Comparison of ENCODE assay signal across 18 mouse cellular contexts in the genomic region with DNA sequence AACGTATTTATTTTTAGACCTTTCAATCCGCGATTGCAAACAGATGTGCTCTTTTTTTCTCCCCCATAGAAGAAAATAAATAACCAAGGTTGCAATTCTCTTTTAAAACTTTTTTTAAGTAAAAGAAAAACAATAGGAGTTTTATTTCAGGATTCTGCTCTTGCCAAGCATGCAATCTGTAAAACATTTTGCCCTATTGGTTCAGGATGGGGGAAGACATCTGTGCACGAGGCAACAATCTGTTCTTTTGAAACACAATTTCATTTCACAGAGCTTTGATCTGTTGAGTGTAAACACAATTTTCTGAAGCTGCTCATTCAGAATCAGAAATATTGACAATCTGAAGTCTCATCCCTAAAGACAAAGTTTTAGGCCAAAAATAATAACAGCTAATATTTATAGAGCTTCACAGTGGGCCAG.
DNase-seq lines count a peak whose midpoint lies in the region; ATAC-seq and TF ChIP-seq lines count a peak whose summit lies in the region.
"Had no signal": no experiment of that assay in that cellular context is flagged by ENCODE, and none has a peak within 500 bp of the region (broad histone marks: within the 10 kb centered on the region; RNA-seq: fewer than 3 reads in every experiment).

No protein-coding gene starts in this region.

- no peaks in the 10 kb centered on the region for H3K27me3 ChIP-seq in hindbrain, postnatal 0 days (ENCODE audit: insufficient read depth, low read length)
- no peaks in the 10 kb centered on the region for H3K27me3 ChIP-seq in hindbrain, embryonic 11.5 days (ENCODE audit: control insufficient read depth, insufficient read depth, low read length)
- no peaks in the 10 kb centered on the region for H3K27me3 ChIP-seq in embryonic facial prominence, embryonic 15.5 days
- no peaks in the 10 kb centered on the region for H3K27me3 ChIP-seq in intestine, embryonic 16.5 days (replicated peaks; ENCODE audit: control insufficient read depth, insufficient read depth, low read length)
- H3K27me3 ChIP-seq: heart, embryonic 15.5 days; limb, embryonic 13.5 days; neural tube, embryonic 12.5 days had no signal

- H3K9me3 ChIP-seq in hindbrain, postnatal 0 days (ENCODE audit: low read length) = no peaks in the 10 kb centered on the region
- H3K9me3 ChIP-seq in hindbrain, embryonic 11.5 days (ENCODE audit: control insufficient read depth, low read length) = no peaks in the 10 kb centered on the region
- H3K9me3 ChIP-seq in embryonic facial prominence, embryonic 15.5 days (replicated peaks) = no peaks in the 10 kb centered on the region
- no peaks in the 10 kb centered on the region for H3K9me3 ChIP-seq in intestine, embryonic 16.5 days (ENCODE audit: control insufficient read depth, low read length)
- H3K9me3 ChIP-seq: heart, embryonic 15.5 days; limb, embryonic 13.5 days; neural tube, embryonic 12.5 days had no signal

- no peak for ATAC-seq in hindbrain, postnatal 0 days
- ATAC-seq in hindbrain, embryonic 11.5 days (ENCODE audit: low FRiP score) = no peak
- no peak for ATAC-seq in embryonic facial prominence, embryonic 15.5 days (ENCODE audit: insufficient number of reproducible peaks, low FRiP score, low TSS enrichment, low read depth)
- no peak for ATAC-seq in intestine, embryonic 16.5 days
- ATAC-seq: CD4-positive, CD25-positive, alpha-beta regulatory T cell, adult 4 months; hindbrain, embryonic 16.5 days had no signal

- H3K4me3 ChIP-seq in hindbrain, postnatal 0 days (ENCODE audit: low read length) = no peak overlapping the region
- no peak overlapping the region for H3K4me3 ChIP-seq in hindbrain, embryonic 11.5 days (ENCODE audit: low read depth, low read length)
- no peak overlapping the region for H3K4me3 ChIP-seq in embryonic facial prominence, embryonic 15.5 days (replicated peaks)
- H3K4me3 ChIP-seq in intestine, embryonic 16.5 days (ENCODE audit: low read length) = no peak overlapping the region
- H3K4me3 ChIP-seq: heart, embryonic 15.5 days; limb, embryonic 13.5 days; neural tube, embryonic 12.5 days had no signal

- DNase-seq in hindbrain, postnatal 0 days (ENCODE audit: low spot score) = peak; percentile 6
- DNase-seq in hindbrain, embryonic 11.5 days (ENCODE audit: low spot score) = no peak
- peak; percentile 50 for DNase-seq in brain, embryonic 18.5 days (ENCODE audit: low read depth, low spot score)
- DNase-seq in layer of hippocampus, postnatal 14 days (ENCODE audit: low spot score in 2 of 2) = peak; percentile 21 to 82
- no peak for DNase-seq in right cerebral cortex, postnatal 4 days
- DNase-seq: adrenal gland, postnatal 25 days; cerebellum, adult 11-12 months; gastrocnemius, postnatal 36 days; kidney, adult 9 months; thymus, adult 18-20 months had no signal

- WGBS in hindbrain, postnatal 0 days = 54% methylated on average over 4 of the region's 4 CpGs
- 58% methylated on average over 4 of the region's 4 CpGs for WGBS in hindbrain, embryonic 11.5 days
- 27% methylated on average over 4 of the region's 4 CpGs for WGBS in embryonic facial prominence, embryonic 15.5 days
- 45% methylated on average over 4 of the region's 4 CpGs for WGBS in intestine, embryonic 16.5 days

- no peak overlapping the region for H3K9ac ChIP-seq in hindbrain, postnatal 0 days (replicated peaks; ENCODE audit: low read length)
- no peak overlapping the region for H3K9ac ChIP-seq in hindbrain, embryonic 11.5 days (ENCODE audit: low read depth, low read length)
- H3K9ac ChIP-seq in embryonic facial prominence, embryonic 15.5 days = no peak overlapping the region
- H3K9ac ChIP-seq in intestine, embryonic 16.5 days (ENCODE audit: low read depth, low read length) = no peak overlapping the region
- H3K9ac ChIP-seq: heart, embryonic 15.5 days; limb, embryonic 13.5 days; lung, embryonic 14.5 days; neural tube, embryonic 12.5 days had no signal

- no peak overlapping the region for H3K4me2 ChIP-seq in hindbrain, postnatal 0 days (ENCODE audit: low read depth, low read length)
- no peak overlapping the region for H3K4me2 ChIP-seq in hindbrain, embryonic 11.5 days (replicated peaks; ENCODE audit: low read depth, low read length)
- 0 out of 2 replicates have a peak overlapping the region, but pooled peaks have one; percentile 8 for H3K4me2 ChIP-seq in embryonic facial prominence, embryonic 15.5 days (replicated peaks)
- no peak overlapping the region for H3K4me2 ChIP-seq in intestine, embryonic 16.5 days (ENCODE audit: low read depth, low read length)
- H3K4me2 ChIP-seq: heart, embryonic 15.5 days; lung, embryonic 14.5 days; neural tube, embryonic 12.5 days had no signal

- no peak overlapping the region for H3K27ac ChIP-seq in hindbrain, postnatal 0 days
- H3K27ac ChIP-seq in hindbrain, embryonic 11.5 days (ENCODE audit: low read depth, low read length) = no peak overlapping the region
- 0 out of 2 replicates have a peak overlapping the region, but pooled peaks have one; percentile 4 for H3K27ac ChIP-seq in embryonic facial prominence, embryonic 15.5 days (replicated peaks)
- no peak overlapping the region for H3K27ac ChIP-seq in intestine, embryonic 16.5 days (ENCODE audit: low read length)
- H3K27ac ChIP-seq: heart, embryonic 15.5 days; limb, embryonic 13.5 days; neural tube, embryonic 12.5 days had no signal

- H3K36me3 ChIP-seq in hindbrain, postnatal 0 days (ENCODE audit: insufficient read depth, low read length) = no peaks in the 10 kb centered on the region
- H3K36me3 ChIP-seq in hindbrain, embryonic 11.5 days (ENCODE audit: control insufficient read depth, insufficient read depth, low read length) = no peaks in the 10 kb centered on the region
- H3K36me3 ChIP-seq in embryonic facial prominence, embryonic 15.5 days = no peaks in the 10 kb centered on the region
- H3K36me3 ChIP-seq in intestine, embryonic 16.5 days (ENCODE audit: control insufficient read depth, insufficient read depth, low read length) = no peaks in the 10 kb centered on the region
- H3K36me3 ChIP-seq: heart, embryonic 15.5 days; limb, embryonic 13.5 days; neural tube, embryonic 12.5 days had no signal

- no peak for TF ChIP-seq CTCF in hindbrain, postnatal 0 days (IDR thresholded peaks at IDR 0.05; ENCODE audit: low read depth)

- no peaks in the 10 kb centered on the region for H3K4me1 ChIP-seq in hindbrain, postnatal 0 days (ENCODE audit: insufficient read depth, low read length)
- no peaks in the 10 kb centered on the region for H3K4me1 ChIP-seq in hindbrain, embryonic 11.5 days (replicated peaks; ENCODE audit: control insufficient read depth, insufficient read depth, low read length)
- peaks cover 4% of the 10 kb centered on the region; the same call in 1 of the 2 replicates for H3K4me1 ChIP-seq in embryonic facial prominence, embryonic 15.5 days
- H3K4me1 ChIP-seq in intestine, embryonic 16.5 days (ENCODE audit: control insufficient read depth, insufficient read depth, low read length) = no peaks in the 10 kb centered on the region
- H3K4me1 ChIP-seq: heart, embryonic 15.5 days; neural tube, embryonic 12.5 days had no signal

Comparison
In these comparisons a context has a peak if more than half of its experiments do, and no peak if none do; other contexts are left out.
1. DNase-seq: peak in hindbrain, postnatal 0 days (single experiment), brain, embryonic 18.5 days (single experiment) and layer of hippocampus, postnatal 14 days (2 of 2); none in hindbrain, embryonic 11.5 days (single experiment) and right cerebral cortex, postnatal 4 days (single experiment).